Mouse (Mus musculus) G1E (cell line): ENCODE measurements around the gene Atp7a. TPM values are rescaled to one million over a fixed set of nuclear protein-coding genes. Genes with fewer than 3 reads are reported as not detected.

Experiments
- ATAC-seq: 2 replicates; pipeline ENCODE4 v1.8.0; 2016; ENCODE audit warnings: mild to moderate bottlenecking; ENCODE audit not compliant: insufficient number of reproducible peaks, poor library complexity, low FRiP score, severe bottlenecking; ENCODE audit errors: extremely low read depth
- DNase-seq: peaks from one replicate; pipeline ENCODE4 v3.0.0; 2012; ENCODE audit warnings: low spot score
- H3K27me3 ChIP-seq: 2 replicates; pipeline ENCODE4 v1.6.1; 2012; ENCODE audit warnings: mild to moderate bottlenecking, low read length, inconsistent platforms; ENCODE audit not compliant: insufficient read depth
- H3K36me3 ChIP-seq: replicated peaks from 2 replicates; pipeline ENCODE3; 2012; ENCODE audit warnings: mild to moderate bottlenecking, inconsistent platforms
- H3K4me1 ChIP-seq: 2 replicates; pipeline ENCODE4 v1.6.1; 2012; ENCODE audit warnings: low read depth, low read length, inconsistent platforms, mixed read lengths; ENCODE audit not compliant: insufficient read depth
- H3K4me3 ChIP-seq: 2 replicates; pipeline ENCODE4 v1.5.1; 2012; ENCODE audit warnings: low read depth, mild to moderate bottlenecking, inconsistent platforms, low read length, moderate library complexity, mixed read lengths
- H3K9me3 ChIP-seq: replicated peaks from 2 replicates; pipeline ENCODE4 v1.6.1; 2012; ENCODE audit warnings: inconsistent platforms
- CTCF ChIP-seq: IDR thresholded peaks from 2 replicates; pipeline ENCODE4 v1.5.1; 2012; ENCODE audit warnings: low read depth, low read length, inconsistent platforms, mixed read lengths
- GATA1 ChIP-seq: IDR thresholded peaks from 2 replicates; pipeline ENCODE4 v1.6.1; 2012; ENCODE audit warnings: borderline replicate concordance, low read length, inconsistent platforms, mixed read lengths
- GATA2 ChIP-seq: IDR thresholded peaks from 2 replicates; pipeline ENCODE4 v1.6.1; 2012; ENCODE audit warnings: low read depth, low read length, inconsistent platforms, borderline replicate concordance
- POLR2AphosphoS5 ChIP-seq: IDR thresholded peaks from 2 replicates; pipeline ENCODE4 v1.6.1; 2012; ENCODE audit warnings: low read depth, low read length, inconsistent platforms; ENCODE audit not compliant: insufficient replicate concordance
- TAL1 ChIP-seq: conservative IDR thresholded peaks from 2 replicates; pipeline ENCODE4 v1.6.1; 2012; ENCODE audit warnings: low read depth, low read length, inconsistent platforms, mixed read lengths
- polyA plus RNA-seq: library from polyadenylated mRNA; stranded (reverse); fragments of >175 nt; gene quantifications from 2 replicates; pipeline ENCODE4 v1.2.3, GENCODE M21; 2012
- total RNA-seq, 2 experiments: library from RNA; stranded (forward) in 1 of 2; stranded (reverse) in 1 of 2; fragments of 200-1000 nt in 1 of 2; fragments of >200 nt in 1 of 2; fragmentation: Nextera tagmentation in 1 of 2; gene quantifications; 2 replicates each; pipeline ENCODE4 v1.2.3; 2014 to 2017

The Atp7a gene
- total and polyA plus RNA-seq, 3 experiments, result 1.1 to 49.7 (median 20.3) TPM

DNA sequence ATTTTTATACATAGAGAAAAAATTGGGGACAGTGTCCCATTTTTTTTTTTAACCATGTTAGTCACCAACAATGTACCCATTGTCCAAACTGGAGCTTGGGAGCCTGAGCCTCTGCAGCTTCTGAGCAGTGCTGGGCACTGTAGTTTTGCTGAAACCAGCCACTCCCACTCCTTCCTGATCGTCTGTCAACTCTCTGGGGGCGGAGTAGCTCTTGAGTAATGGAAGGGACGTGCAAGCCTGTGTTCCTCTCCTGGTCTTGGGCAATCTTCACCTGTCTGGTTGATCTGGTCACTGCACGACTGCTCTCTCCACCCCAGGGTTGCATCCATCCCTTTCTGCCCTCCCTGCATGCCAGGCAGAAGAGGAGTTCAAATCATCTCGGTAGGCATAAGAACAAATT, 136.9 kb downstream of the Atp7a start:
- peak; percentile 18 for DNase-seq
- no peaks in the 10 kb centered on the region for H3K36me3 ChIP-seq
- ATAC-seq, result peak; percentile 40; the same call in 1 of the 2 replicates
- TF ChIP-seq POLR2AphosphoS5, result no peak
- TF ChIP-seq CTCF, result no peak
- TF ChIP-seq GATA2, result no peak
- no peak for TF ChIP-seq GATA1
- TF ChIP-seq TAL1, result no peak
- H3K27me3 ChIP-seq, result no peaks in the 10 kb centered on the region
- peaks cover 22% of the 10 kb centered on the region for H3K4me1 ChIP-seq
- H3K9me3 ChIP-seq, result no peaks in the 10 kb centered on the region
- no peak overlapping the region; the same call in 1 of the 2 replicates for H3K4me3 ChIP-seq

GRCm38 (mm10) chrX:106164555-106164954, 137.5 kb downstream of the Atp7a start:
- no peak overlapping the region for H3K4me3 ChIP-seq
- H3K27me3 ChIP-seq, result no peaks in the 10 kb centered on the region
- TF ChIP-seq POLR2AphosphoS5, result no peak
- TF ChIP-seq GATA1, result no peak
- TF ChIP-seq GATA2, result no peak
- no peak for TF ChIP-seq TAL1
- TF ChIP-seq CTCF, result no peak
- DNase-seq (no peak), ATAC-seq (no peak)
- H3K36me3 ChIP-seq, result no peaks in the 10 kb centered on the region
- no peaks in the 10 kb centered on the region for H3K9me3 ChIP-seq
- H3K4me1 ChIP-seq, result peaks cover 22% of the 10 kb centered on the region

- TF ChIP-seq POLR2AphosphoS5 (no peak), GATA2 (no peak), CTCF (peak; percentile 35; the same call in 1 of the 2 replicates), GATA1 (no peak), TAL1 (no peak)
- no peaks in the 10 kb centered on the region for H3K9me3 ChIP-seq
- no peaks in the 10 kb centered on the region for H3K36me3 ChIP-seq
- ATAC-seq, result no peak
- H3K4me3 ChIP-seq, result no peak overlapping the region
- H3K4me1 ChIP-seq, result peaks cover 22% of the 10 kb centered on the region
- no peaks in the 10 kb centered on the region for H3K27me3 ChIP-seq
- DNase-seq, result no peak
These were observed 138.0 kb downstream of the Atp7a start for GRCm38 (mm10) chrX:106165089-106165488.

DNA sequence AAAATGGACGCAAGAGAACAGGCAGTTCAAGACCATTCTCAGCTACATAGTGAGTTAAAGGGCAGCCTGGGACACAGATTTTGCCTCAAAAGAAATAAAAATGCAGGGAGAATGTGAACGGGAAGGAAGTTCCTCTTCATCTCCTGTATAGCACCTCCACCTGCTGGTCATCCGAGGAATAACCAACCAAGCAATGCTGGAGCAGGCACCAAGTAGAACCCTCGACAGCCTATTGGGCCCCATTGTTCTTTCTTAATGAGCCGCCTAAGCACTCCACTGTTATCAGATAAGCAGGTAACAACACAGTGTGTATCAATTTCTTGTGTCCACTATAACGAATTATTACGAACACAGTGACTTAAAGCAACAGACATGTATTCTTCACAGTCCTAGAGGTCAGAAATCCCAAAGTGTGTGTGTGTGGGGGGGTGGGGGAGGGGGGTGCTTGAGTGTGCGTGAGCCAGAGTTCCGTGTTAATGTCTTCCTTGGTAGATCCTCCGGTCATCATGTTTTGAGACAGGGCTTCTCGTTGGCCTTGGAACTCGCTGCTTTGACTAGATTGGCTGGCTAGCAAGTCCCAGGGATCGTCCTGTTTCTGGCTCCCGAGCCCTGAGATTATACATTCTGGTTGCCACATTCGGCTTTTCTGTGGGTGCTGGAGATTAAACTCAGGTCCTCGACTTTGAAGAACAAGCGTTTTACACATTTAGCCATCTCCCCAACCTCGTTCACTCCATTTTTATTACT, 144.2 kb downstream of the Atp7a start:
- DNase-seq, result peak; percentile 14
- Histone ChIP-seq H3K9me3 (no peaks in the 10 kb centered on the region), H3K4me1 (peaks cover 13% of the 10 kb centered on the region), H3K4me3 (peak overlapping the region; percentile 27; the same call in 1 of the 2 replicates), H3K36me3 (no peaks in the 10 kb centered on the region), H3K27me3 (peaks cover 2% of the 10 kb centered on the region; the same call in 1 of the 2 replicates)
- ATAC-seq, result peak; percentile 73
- TF ChIP-seq GATA1, result no peak
- TF ChIP-seq CTCF, result peak; percentile 55; the same call in 1 of the 2 replicates

GRCm38 (mm10) chrX:106171853-106172154, 144.7 kb downstream of the Atp7a start:
- no peak for ATAC-seq
- peaks cover 13% of the 10 kb centered on the region for H3K4me1 ChIP-seq
- H3K9me3 ChIP-seq, result no peaks in the 10 kb centered on the region
- no peak for TF ChIP-seq GATA2
- TF ChIP-seq GATA1, result no peak
- no peak for TF ChIP-seq CTCF
- TF ChIP-seq POLR2AphosphoS5, result no peak
- no peak for TF ChIP-seq TAL1
- H3K4me3 ChIP-seq, result no peak overlapping the region
- DNase-seq, result no peak
- no peaks in the 10 kb centered on the region for H3K36me3 ChIP-seq
- H3K27me3 ChIP-seq, result peaks cover 6% of the 10 kb centered on the region; the same call in 1 of the 2 replicates

Other genes with a start within 250 kb of the Atp7a start
- 302 and 418 TPM in 2 replicates for gene Atrx, start 97.9 kb upstream of the Atp7a start, total RNA-seq (2014; fragmentation: Nextera tagmentation)
- 213 and 269 TPM in 2 replicates for gene Atrx, start 97.9 kb upstream of the Atp7a start, total RNA-seq (2017)
- gene Atrx, start 97.9 kb upstream of the Atp7a start, polyA plus RNA-seq, result 21.4 and 32.6 TPM in 2 replicates
- gene Magt1, start 15.4 kb upstream of the Atp7a start, total RNA-seq (2014; fragmentation: Nextera tagmentation), result 53.4 and 58.1 TPM in 2 replicates
- gene Magt1, start 15.4 kb upstream of the Atp7a start, total RNA-seq (2017), result 71.6 and 75.9 TPM in 2 replicates
- gene Magt1, start 15.4 kb upstream of the Atp7a start, polyA plus RNA-seq, result 3.3 and 3.4 TPM in 2 replicates
- 53.8 and 103 TPM in 2 replicates for gene Cox7b, start 11.6 kb upstream of the Atp7a start, total RNA-seq (2014; fragmentation: Nextera tagmentation)
- gene Cox7b, start 11.6 kb upstream of the Atp7a start, total RNA-seq (2017), result 513 and 603 TPM in 2 replicates
- 12.7 and 16.1 TPM in 2 replicates for gene Cox7b, start 11.6 kb upstream of the Atp7a start, polyA plus RNA-seq
- not detected in 2 replicates for gene Tlr13, start 115.9 kb downstream of the Atp7a start, total RNA-seq (2014; fragmentation: Nextera tagmentation)
- gene Tlr13, start 115.9 kb downstream of the Atp7a start, total RNA-seq (2017), result 0.06 and 0.11 TPM in 2 replicates
- not detected in 2 replicates for gene Tlr13, start 115.9 kb downstream of the Atp7a start, polyA plus RNA-seq
- 667 and 759 TPM in 2 replicates for gene Pgk1, start 159.8 kb downstream of the Atp7a start, total RNA-seq (2014; fragmentation: Nextera tagmentation)
- gene Pgk1, start 159.8 kb downstream of the Atp7a start, total RNA-seq (2017), result 1,594 and 1,756 TPM in 2 replicates
- gene Pgk1, start 159.8 kb downstream of the Atp7a start, polyA plus RNA-seq, result 110 and 118 TPM in 2 replicates
- gene Taf9b, start 193.9 kb downstream of the Atp7a start, total RNA-seq (2014; fragmentation: Nextera tagmentation), result 26.9 and 33.1 TPM in 2 replicates
- 13.9 and 17.7 TPM in 2 replicates for gene Taf9b, start 193.9 kb downstream of the Atp7a start, total RNA-seq (2017)
- 0.36 and 0.43 TPM in 2 replicates for gene Taf9b, start 193.9 kb downstream of the Atp7a start, polyA plus RNA-seq
- gene Fnd3c2, start 228.1 kb downstream of the Atp7a start, total RNA-seq (2014; fragmentation: Nextera tagmentation), result not detected in 2 replicates
- gene Fnd3c2, start 228.1 kb downstream of the Atp7a start, total RNA-seq (2017), result not detected in 2 replicates
- not detected in 2 replicates for gene Fnd3c2, start 228.1 kb downstream of the Atp7a start, polyA plus RNA-seq